Mouse (Mus musculus) ES-E14 (cell line): Measurements from ENCODE around the gene Ipo13. TPM values are rescaled to one million over a fixed set of nuclear protein-coding genes. Genes with fewer than 3 reads are reported as not detected.

Source experiments
- DNase-seq: peaks from one replicate; pipeline ENCODE4 v3.0.0-alpha.2; 2013; ENCODE audit warnings: low read depth, low spot score
- H3K27ac ChIP-seq: 2 replicates; pipeline ENCODE4 v1.5.1; 2012; ENCODE audit warnings: low read depth, mild to moderate bottlenecking, low read length, moderate library complexity, mixed read lengths; ENCODE audit not compliant: poor library complexity, insufficient read depth, severe bottlenecking
- H3K36me3 ChIP-seq: 2 replicates; pipeline ENCODE4 v1.6.1; 2012; ENCODE audit warnings: mild to moderate bottlenecking, low read length, moderate library complexity, mixed read lengths; ENCODE audit not compliant: control insufficient read depth, poor library complexity, insufficient read depth, severe bottlenecking
- H3K4me1 ChIP-seq, 2 experiments: fragments of 150-350 bp in 1 of 2; sonication (generic) in 1 of 2; 2 replicates each; pipeline ENCODE4 v1.6.1; 2012; ENCODE audit warnings: low read length in 2 of 2, mild to moderate bottlenecking in 1 of 2, mixed read lengths in 1 of 2; ENCODE audit not compliant: control insufficient read depth in 2 of 2, insufficient read depth in 2 of 2, poor library complexity in 1 of 2
- H3K4me3 ChIP-seq, 2 experiments: fragments of 150-350 bp in 1 of 2; sonication (generic) in 1 of 2; 2 replicates each; pipeline ENCODE4 v1.5.1; 2012; ENCODE audit warnings: low read length in 2 of 2, low read depth in 1 of 2, mild to moderate bottlenecking in 1 of 2, mixed read lengths in 1 of 2; ENCODE audit not compliant: insufficient read depth in 1 of 2, poor library complexity in 1 of 2, severe bottlenecking in 1 of 2
- H3K9ac ChIP-seq: 2 replicates; pipeline ENCODE4 v1.6.1; 2012; ENCODE audit warnings: low read depth, mild to moderate bottlenecking, low read length, mixed read lengths; ENCODE audit not compliant: poor library complexity, insufficient read depth, severe bottlenecking
- H3K9me3 ChIP-seq: fragments of 150-350 bp; sonication (generic); 2 replicates; pipeline ENCODE4 v1.6.1; 2012; ENCODE audit warnings: low read depth, mild to moderate bottlenecking, low read length; ENCODE audit not compliant: control insufficient read depth, insufficient read depth
- CHD2 ChIP-seq: IDR thresholded peaks from 2 replicates; pipeline ENCODE4 v1.6.1; 2014; ENCODE audit warnings: mild to moderate bottlenecking, low read depth, low read length, inconsistent platforms
- HCFC1 ChIP-seq: IDR thresholded peaks from 2 replicates; pipeline ENCODE4 v1.6.1; 2012; ENCODE audit warnings: low read length, inconsistent platforms, borderline replicate concordance; ENCODE audit not compliant: insufficient read depth
- MAFK ChIP-seq: IDR thresholded peaks from 2 replicates; pipeline ENCODE4 v1.6.1; 2014; ENCODE audit warnings: mild to moderate bottlenecking, low read depth, low read length, inconsistent platforms; ENCODE audit not compliant: insufficient read depth
- ZC3H11A ChIP-seq: IDR thresholded peaks from 2 replicates; pipeline ENCODE4 v1.6.1; 2012; ENCODE audit warnings: low read depth, mild to moderate bottlenecking, inconsistent platforms, low read length, borderline replicate concordance
- ZNF384 ChIP-seq: IDR thresholded peaks from 2 replicates; pipeline ENCODE4 v1.6.1; 2012; ENCODE audit warnings: low read depth, low read length, inconsistent platforms
- in situ Hi-C, 2 experiments: fragments of 600-800 bp; cut with MboI; formaldehyde crosslinking; loops; one replicate each; pipeline ENCODE4 v1.15.1; 2025; ENCODE audit warnings: low sequenced_read_pairs in 2 of 2, inconsistent platforms in 1 of 2; ENCODE audit not compliant: unreplicated experiment in 2 of 2
- total RNA-seq: library from RNA; depleted of rRNA; stranded (reverse); fragments of 300-350 nt; gene quantifications from 2 replicates; pipeline ENCODE4 v1.2.3, GENCODE M21; 2012

Gene Ipo13
- total RNA-seq, 1 experiment, result 50.2 TPM

DNA sequence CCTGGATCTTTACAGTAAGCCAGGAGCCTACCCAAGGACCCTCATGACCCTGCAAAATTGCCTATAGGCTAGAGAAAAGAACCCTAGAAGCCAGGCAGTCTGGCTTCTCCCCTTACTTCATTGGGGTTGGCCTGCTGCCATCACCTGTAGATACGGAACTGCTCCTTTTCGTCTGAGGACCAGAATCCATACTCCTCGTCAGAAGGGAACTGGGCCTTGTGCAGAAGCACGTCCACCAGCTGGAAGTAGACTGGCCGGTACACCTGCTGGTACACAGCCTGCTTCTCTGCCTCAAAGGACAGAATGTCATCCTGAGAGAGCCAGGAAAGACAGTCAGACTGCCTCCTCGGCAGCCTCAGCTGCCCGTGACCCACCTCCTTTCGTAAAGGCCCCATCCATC, 10.0 kb downstream of the Ipo13 start:
- in situ Hi-C loops, result no loop called here

DNA sequence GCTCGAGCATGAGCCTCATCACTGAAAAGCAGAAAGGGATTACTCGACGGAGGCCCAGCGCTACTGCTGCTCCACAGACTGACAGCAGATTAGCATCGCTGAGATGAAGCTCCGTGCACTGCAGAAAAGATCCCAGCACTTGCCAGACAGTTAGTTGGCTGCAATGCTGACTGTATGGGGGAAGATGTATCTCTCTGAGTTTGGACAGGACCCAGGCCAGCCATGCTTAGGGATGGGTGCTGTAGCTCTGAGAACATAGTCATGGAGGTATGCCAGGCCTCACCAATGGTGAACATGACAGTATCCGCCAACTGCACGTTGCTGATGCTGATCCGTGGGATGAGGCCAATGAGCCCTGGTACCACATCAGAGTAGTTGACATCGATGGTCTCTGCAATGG, 10.7 kb downstream of the Ipo13 start:
- Histone ChIP-seq H3K36me3 (peaks cover 66% of the 10 kb centered on the region), H3K9me3 (no peaks in the 10 kb centered on the region), H3K27ac (no peak overlapping the region), H3K4me1 (no peaks in the 10 kb centered on the region), H3K9ac (no peak overlapping the region), H3K4me3 (no peak overlapping the region)
- DNase-seq, result no peak
- in situ Hi-C loops, result no loop called here
- TF ChIP-seq ZNF384 (no peak), HCFC1 (no peak), CHD2 (no peak), MAFK (no peak), ZC3H11A (no peak)

More for the DNA sequence above, 10.0 kb downstream of the Ipo13 start:
- H3K4me1 ChIP-seq, result no peaks in the 10 kb centered on the region
- H3K9ac ChIP-seq, result no peak overlapping the region
- H3K4me3 ChIP-seq, result no peak overlapping the region
- no peaks in the 10 kb centered on the region for H3K9me3 ChIP-seq
- H3K36me3 ChIP-seq, result peaks cover 60% of the 10 kb centered on the region
- no peak for TF ChIP-seq ZC3H11A
- no peak overlapping the region for H3K27ac ChIP-seq
- DNase-seq, result no peak

DNA sequence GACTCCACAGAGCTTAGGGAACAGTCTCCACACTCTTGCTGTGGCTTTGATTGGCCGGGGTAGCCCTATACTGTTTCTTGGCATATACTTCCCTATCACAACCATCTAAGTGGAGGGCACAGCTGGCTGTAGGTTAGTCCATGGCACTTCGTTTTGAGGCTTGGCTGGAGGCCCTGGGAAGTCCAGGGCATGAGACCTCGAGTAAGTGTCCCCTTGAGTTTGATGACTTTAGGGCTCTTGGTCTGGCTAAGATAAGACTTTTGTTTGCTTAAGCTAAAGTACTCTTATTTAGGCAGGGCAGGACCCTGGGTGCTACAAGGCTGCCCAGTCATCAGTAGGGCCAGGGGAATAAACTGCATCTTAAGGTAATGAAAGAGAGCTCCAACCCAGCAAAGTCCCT, 16.7 kb downstream of the Ipo13 start:
- Histone ChIP-seq H3K36me3 (peaks cover 62% of the 10 kb centered on the region), H3K4me1 (no peaks in the 10 kb centered on the region), H3K27ac (no peak overlapping the region), H3K9ac (no peak overlapping the region), H3K9me3 (no peaks in the 10 kb centered on the region), H3K4me3 (no peak overlapping the region)
- no peak for DNase-seq
- TF ChIP-seq ZC3H11A (no peak), CHD2 (no peak), MAFK (no peak), ZNF384 (no peak)
- in situ Hi-C loops, result no loop called here

GRCm38 (mm10) chr4:117896031-117896430, 18.8 kb downstream of the Ipo13 start:
- TF ChIP-seq ZC3H11A (no peak), ZNF384 (no peak), HCFC1 (no peak), CHD2 (no peak), MAFK (no peak)
- peaks cover 44% of the 10 kb centered on the region for H3K36me3 ChIP-seq
- H3K4me3 ChIP-seq, result no peak overlapping the region
- H3K9me3 ChIP-seq, result no peaks in the 10 kb centered on the region
- DNase-seq, result no peak
- peaks cover 1 to 3% of the 10 kb centered on the region in 2 experiments; a peak in 2 of 4 replicates for H3K4me1 ChIP-seq
- in situ Hi-C loops, result no loop called here
- no peak overlapping the region for H3K27ac ChIP-seq
- H3K9ac ChIP-seq, result no peak overlapping the region

DNA sequence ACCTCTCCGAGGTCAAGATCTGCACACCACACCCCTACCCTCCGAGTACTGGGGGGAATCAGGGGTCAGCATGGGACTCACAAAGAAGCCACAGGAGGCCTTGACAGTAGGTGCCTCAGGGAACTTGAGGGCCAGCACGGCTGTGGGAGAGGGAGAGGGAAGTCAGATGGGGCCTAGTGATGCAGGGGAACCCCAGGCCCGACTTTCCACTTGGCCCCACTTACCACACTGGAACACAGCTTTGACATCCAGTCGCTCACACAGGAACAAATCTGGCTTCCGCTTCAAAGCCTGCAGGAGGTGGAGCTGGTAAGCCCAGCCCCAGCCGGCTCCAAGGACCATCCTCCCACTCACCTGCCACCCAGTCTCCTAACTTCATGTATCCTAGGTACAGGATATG, 19.5 kb downstream of the Ipo13 start:
- peaks cover 3% of the 10 kb centered on the region in 2 experiments; a peak in 2 of 4 replicates for H3K4me1 ChIP-seq
- DNase-seq, result no peak
- H3K36me3 ChIP-seq, result peaks cover 40% of the 10 kb centered on the region

More for the DNA sequence above, 19.5 kb downstream of the Ipo13 start:
- no peaks in the 10 kb centered on the region for H3K9me3 ChIP-seq
- H3K27ac ChIP-seq, result no peak overlapping the region
- no peak overlapping the region for H3K4me3 ChIP-seq
- H3K9ac ChIP-seq, result no peak overlapping the region
- TF ChIP-seq CHD2, result no peak
- TF ChIP-seq MAFK, result no peak
- TF ChIP-seq ZNF384, result no peak
- no peak for TF ChIP-seq ZC3H11A
- in situ Hi-C loops, result no loop called here
